Mouse (Mus musculus) MEL (cell line): ENCODE measurements at regions not wholly inside any gene's neighbourhood (a gene's known extent, or its start where the extent isn't known, plus 50 kb on each side); places are given as distances from the start of the nearest gene placed in this dataset.

Experiments used
- DNase-seq: peaks from one replicate; pipeline ENCODE4 v3.0.0; 2011; ENCODE audit warnings: low read depth, low spot score
- H3K27ac ChIP-seq: 2 replicates; pipeline ENCODE4 v1.5.1; 2012; ENCODE audit warnings: low read depth, mild to moderate bottlenecking, control low read depth, low read length, moderate library complexity; ENCODE audit not compliant: control insufficient read depth
- H3K27me3 ChIP-seq, 2 experiments: fragments of 150-350 bp in 1 of 2; sonication (generic) in 1 of 2; 2 replicates each; pipeline ENCODE4 v1.6.1; 2012; ENCODE audit warnings: low read length in 2 of 2, mild to moderate bottlenecking in 2 of 2, improper control_type of control experiment in 1 of 2, moderate library complexity in 1 of 2; ENCODE audit not compliant: insufficient read depth in 2 of 2, control insufficient read depth in 1 of 2
- H3K36me3 ChIP-seq, 2 experiments: 2 replicates each; pipeline ENCODE4 v1.6.1; 2012 to 2014; ENCODE audit warnings: low read length in 2 of 2, improper control_type of control experiment in 1 of 2, inconsistent platforms in 1 of 2, mild to moderate bottlenecking in 1 of 2; ENCODE audit not compliant: insufficient read depth in 2 of 2, control insufficient read depth in 1 of 2
- H3K4me1 ChIP-seq, 2 experiments: fragments of 150-350 bp in 1 of 2; sonication (generic) in 1 of 2; 2 replicates each; pipeline ENCODE4 v1.6.1; 2012; ENCODE audit warnings: low read length in 2 of 2, improper control_type of control experiment in 1 of 2, mild to moderate bottlenecking in 1 of 2; ENCODE audit not compliant: insufficient read depth in 2 of 2, control insufficient read depth in 1 of 2
- H3K4me3 ChIP-seq, 2 experiments: fragments of 150-350 bp in 1 of 2; sonication (generic) in 1 of 2; 2 replicates each; pipeline ENCODE4 v1.5.1; 2012; ENCODE audit warnings: low read depth in 2 of 2, low read length in 2 of 2, mild to moderate bottlenecking in 2 of 2, moderate library complexity in 2 of 2, control low read depth in 1 of 2, improper control_type of control experiment in 1 of 2; ENCODE audit not compliant: control insufficient read depth in 1 of 2, insufficient read depth in 1 of 2
- H3K79me2 ChIP-seq: 2 replicates; pipeline ENCODE4 v1.6.1; 2012; ENCODE audit warnings: mild to moderate bottlenecking, low read length, moderate library complexity; ENCODE audit not compliant: control insufficient read depth, poor library complexity, insufficient read depth
- H3K9ac ChIP-seq: 2 replicates; pipeline ENCODE4 v1.6.1; 2012; ENCODE audit warnings: low read depth, mild to moderate bottlenecking, control low read depth, low read length, moderate library complexity; ENCODE audit not compliant: control insufficient read depth, poor library complexity, severe bottlenecking
- H3K9me3 ChIP-seq: fragments of 150-350 bp; sonication (generic); replicated peaks from 2 replicates; pipeline ENCODE4 v1.6.1; 2012; ENCODE audit warnings: mild to moderate bottlenecking, low read length, improper control_type of control experiment, moderate library complexity; ENCODE audit not compliant: insufficient read depth
- BHLHE40 ChIP-seq: IDR thresholded peaks from 2 replicates; pipeline ENCODE4 v1.6.1; 2012; ENCODE audit warnings: low read depth, mild to moderate bottlenecking, inconsistent platforms, low read length, improper control_type of control experiment, borderline replicate concordance
- CHD1 ChIP-seq: IDR thresholded peaks from 2 replicates; pipeline ENCODE4 v1.6.1; 2012; ENCODE audit warnings: low read depth, mild to moderate bottlenecking, inconsistent platforms, low read length, improper control_type of control experiment
- CHD2 ChIP-seq: IDR thresholded peaks from 2 replicates; pipeline ENCODE4 v1.6.1; 2011; ENCODE audit warnings: low read length, improper control_type of control experiment
- E2F4 ChIP-seq: IDR thresholded peaks from 2 replicates; pipeline ENCODE4 v1.6.1; 2011; ENCODE audit warnings: low read depth, low read length, improper control_type of control experiment, borderline replicate concordance
- ELF1 ChIP-seq: IDR thresholded peaks from 2 replicates; pipeline ENCODE4 v1.6.1; 2014; ENCODE audit warnings: low read depth, mild to moderate bottlenecking, inconsistent platforms, low read length, improper control_type of control experiment, moderate library complexity
- EP300 ChIP-seq, 2 experiments: IDR thresholded peaks; 2 replicates each; pipeline ENCODE4 v1.6.1; 2011; ENCODE audit warnings: improper control_type of control experiment in 2 of 2, low read length in 2 of 2, low read depth in 1 of 2, mild to moderate bottlenecking in 1 of 2
- ETS1 ChIP-seq: IDR thresholded peaks from 2 replicates; pipeline ENCODE4 v1.6.1; 2012; ENCODE audit warnings: low read depth, mild to moderate bottlenecking, inconsistent platforms, low read length, improper control_type of control experiment, moderate library complexity
- GATA1 ChIP-seq: IDR thresholded peaks from 2 replicates; pipeline ENCODE4 v1.6.1; 2011; ENCODE audit warnings: low read depth, low read length, improper control_type of control experiment
- KAT2A ChIP-seq: conservative IDR thresholded peaks from 2 replicates; pipeline ENCODE4 v1.6.1; 2012; ENCODE audit warnings: low read depth, low read length, improper control_type of control experiment, inconsistent platforms
- MAFK ChIP-seq: IDR thresholded peaks from 2 replicates; pipeline ENCODE4 v1.6.1; 2011; ENCODE audit warnings: low read depth, mild to moderate bottlenecking, low read length, improper control_type of control experiment, borderline replicate concordance
- MXI1 ChIP-seq: IDR thresholded peaks from 2 replicates; pipeline ENCODE4 v1.6.1; 2011; ENCODE audit warnings: mild to moderate bottlenecking, low read depth, low read length, improper control_type of control experiment
- MYB ChIP-seq: IDR thresholded peaks from 2 replicates; pipeline ENCODE4 v1.6.1; 2011; ENCODE audit warnings: mild to moderate bottlenecking, low read depth, low read length, improper control_type of control experiment
- NELFE ChIP-seq: IDR thresholded peaks from 2 replicates; pipeline ENCODE4 v1.6.1; 2011; ENCODE audit warnings: low read depth, low read length, improper control_type of control experiment
- NRF1 ChIP-seq: IDR thresholded peaks from 2 replicates; pipeline ENCODE4 v1.6.1; 2014; ENCODE audit warnings: low read depth, mild to moderate bottlenecking, inconsistent platforms, low read length, improper control_type of control experiment, moderate library complexity; ENCODE audit not compliant: poor library complexity, insufficient read depth, severe bottlenecking
- POLR2A ChIP-seq, 2 experiments: IDR thresholded peaks; 2 replicates each; pipeline ENCODE4 v1.6.1; 2011 to 2012; ENCODE audit warnings: low read length in 2 of 2, mild to moderate bottlenecking in 2 of 2, control low read depth in 1 of 2, improper control_type of control experiment in 1 of 2, low read depth in 1 of 2, moderate library complexity in 1 of 2; ENCODE audit not compliant: control insufficient read depth in 1 of 2, insufficient read depth in 1 of 2, poor library complexity in 1 of 2
- POLR2AphosphoS2 ChIP-seq: IDR thresholded peaks from 2 replicates; pipeline ENCODE4 v1.6.1; 2011; ENCODE audit warnings: low read length, improper control_type of control experiment
- POLR2AphosphoS5 ChIP-seq: IDR thresholded peaks from 2 replicates; pipeline ENCODE4 v1.6.1; 2012; ENCODE audit warnings: low read depth, borderline replicate concordance, mild to moderate bottlenecking, inconsistent platforms, low read length, moderate library complexity, mixed read lengths
- RCOR1 ChIP-seq: IDR thresholded peaks from 2 replicates; pipeline ENCODE4 v1.6.1; 2012; ENCODE audit warnings: low read depth, mild to moderate bottlenecking, inconsistent platforms, low read length, improper control_type of control experiment
- SIN3A ChIP-seq: IDR thresholded peaks from 2 replicates; pipeline ENCODE4 v1.6.1; 2012; ENCODE audit warnings: low read length, improper control_type of control experiment, inconsistent platforms
- SMC3 ChIP-seq: IDR thresholded peaks from 2 replicates; pipeline ENCODE4 v1.6.1; 2011; ENCODE audit warnings: low read depth, low read length, improper control_type of control experiment
- TAL1 ChIP-seq: IDR thresholded peaks from 2 replicates; pipeline ENCODE4 v1.6.1; 2012; ENCODE audit warnings: mild to moderate bottlenecking, inconsistent platforms, low read length, moderate library complexity, mixed read lengths
- TBP ChIP-seq: IDR thresholded peaks from 2 replicates; pipeline ENCODE4 v1.8.0; 2011; ENCODE audit warnings: low read depth, low read length, improper control_type of control experiment
- UBTF ChIP-seq: IDR thresholded peaks from 2 replicates; pipeline ENCODE4 v1.6.1; 2012; ENCODE audit warnings: low read depth, mild to moderate bottlenecking, inconsistent platforms, low read length, improper control_type of control experiment, moderate library complexity, borderline replicate concordance; ENCODE audit not compliant: insufficient read depth
- USF1 ChIP-seq: IDR thresholded peaks from 2 replicates; pipeline ENCODE4 v1.6.1; 2014; ENCODE audit warnings: low read depth, mild to moderate bottlenecking, inconsistent platforms, low read length, improper control_type of control experiment, moderate library complexity
- ZKSCAN1 ChIP-seq: IDR thresholded peaks from 2 replicates; pipeline ENCODE4 v1.6.1; 2012; ENCODE audit warnings: low read depth, mild to moderate bottlenecking, inconsistent platforms, low read length, improper control_type of control experiment, moderate library complexity
- ZNF384 ChIP-seq: IDR thresholded peaks from 2 replicates; pipeline ENCODE4 v1.6.1; 2012; ENCODE audit warnings: low read depth, mild to moderate bottlenecking, inconsistent platforms, low read length, improper control_type of control experiment

- Histone ChIP-seq H3K4me1 (no peaks in the 10 kb centered on the region), H3K4me3 (no peak overlapping the region), H3K9ac (no peak overlapping the region), H3K36me3 (no peaks in the 10 kb centered on the region), H3K27ac (no peak overlapping the region), H3K79me2 (no peaks in the 10 kb centered on the region), H3K9me3 (no peaks in the 10 kb centered on the region), H3K27me3 (no peaks in the 10 kb centered on the region)
- no peak for TF ChIP-seq GATA1
- TF ChIP-seq UBTF = no peak
- TF ChIP-seq BHLHE40 = no peak
- no peak for TF ChIP-seq ELF1
- TF ChIP-seq ZKSCAN1 = no peak
- TF ChIP-seq NRF1 = no peak
- no peak for TF ChIP-seq MAFK
- no peak for TF ChIP-seq MXI1
- no peak for TF ChIP-seq ETS1
- no peak for TF ChIP-seq TAL1
- TF ChIP-seq ZNF384 = no peak
- TF ChIP-seq NELFE = no peak
- no peak for TF ChIP-seq POLR2AphosphoS5
- TF ChIP-seq TBP = no peak
- no peak for TF ChIP-seq POLR2AphosphoS2
- TF ChIP-seq CHD1 = no peak
- no peak for TF ChIP-seq SIN3A
- no peak for TF ChIP-seq RCOR1
- no peak for DNase-seq
Measured at GRCm38 (mm10) chr4:7997575-7997953, 241.3 kb downstream of the Car8 start.

GRCm38 (mm10) chr4:7996923-7997574, 241.8 kb downstream of the Car8 start:
- no peaks in the 10 kb centered on the region for H3K4me1 ChIP-seq
- H3K9me3 ChIP-seq = no peaks in the 10 kb centered on the region
- no peaks in the 10 kb centered on the region for H3K79me2 ChIP-seq
- no peaks in the 10 kb centered on the region for H3K36me3 ChIP-seq
- no peak for DNase-seq
- H3K27ac ChIP-seq = no peak overlapping the region
- H3K4me3 ChIP-seq = no peak overlapping the region
- H3K27me3 ChIP-seq = no peaks in the 10 kb centered on the region
- no peak overlapping the region for H3K9ac ChIP-seq
- TF ChIP-seq MAFK = no peak
- TF ChIP-seq EP300 (IDR thresholded peaks at IDR 0.05; ENCODE audit: low read depth in 1 of 2, low read length in 2 of 2) = no peak
- TF ChIP-seq CHD2 = no peak
- no peak for TF ChIP-seq CHD1
- TF ChIP-seq KAT2A = no peak
- TF ChIP-seq MYB = no peak
- no peak for TF ChIP-seq USF1
- TF ChIP-seq POLR2A (IDR thresholded peaks at IDR 0.05; ENCODE audit: control insufficient read depth in 1 of 2, insufficient read depth in 1 of 2, low read depth in 1 of 2, low read length in 2 of 2, poor library complexity in 1 of 2) = no peak
- TF ChIP-seq E2F4 = no peak
- TF ChIP-seq SMC3 = no peak
